Mouse (Mus musculus) lung, postnatal 0 days (tissue): Measurements from ENCODE around the gene Sox6. TPM values are rescaled to one million over a fixed set of nuclear protein-coding genes. Genes with fewer than 3 reads are reported as not detected.

ENCODE experiments used
- ATAC-seq: fragments of 200-750 bp; cut with Nextera tagmentation; 2 replicates; pipeline ENCODE4 v1.8.0; 2017; ENCODE audit warnings: moderate library complexity
- DNase-seq: peaks from one replicate; pipeline ENCODE4 v3.0.0-alpha.2; 2016; ENCODE audit warnings: low spot score
- H3K27ac ChIP-seq: fragments of 300-500 bp; sonication (generic); 2 replicates; pipeline ENCODE4 v1.5.1; 2014; ENCODE audit warnings: antibody characterized with exemption, mild to moderate bottlenecking, low read length, mixed read lengths
- H3K27me3 ChIP-seq: fragments of 300-500 bp; sonication (generic); replicated peaks from 2 replicates; pipeline ENCODE4 v1.6.1; 2014; ENCODE audit warnings: low read length, mixed read lengths; ENCODE audit not compliant: insufficient read depth
- H3K36me3 ChIP-seq: fragments of 300-500 bp; sonication (generic); 2 replicates; pipeline ENCODE4 v1.6.1; 2014; ENCODE audit warnings: low read length, mixed read lengths; ENCODE audit not compliant: insufficient read depth
- H3K4me1 ChIP-seq: fragments of 300-500 bp; sonication (generic); 2 replicates; pipeline ENCODE4 v1.6.1; 2014; ENCODE audit warnings: antibody characterized with exemption, low read depth, low read length, mixed read lengths; ENCODE audit not compliant: insufficient read depth
- H3K4me2 ChIP-seq: fragments of 300-500 bp; sonication (generic); replicated peaks from 2 replicates; pipeline ENCODE4 v1.6.1; 2014; ENCODE audit warnings: low read depth, mild to moderate bottlenecking, low read length, moderate library complexity, mixed read lengths
- H3K4me3 ChIP-seq: fragments of 300-500 bp; sonication (generic); 2 replicates; pipeline ENCODE4 v1.5.1; 2014; ENCODE audit warnings: low read depth, low read length
- H3K9ac ChIP-seq: fragments of 300-500 bp; sonication (generic); replicated peaks from 2 replicates; pipeline ENCODE4 v1.6.1; 2014; ENCODE audit warnings: low read depth, mild to moderate bottlenecking
- H3K9me3 ChIP-seq: fragments of 300-500 bp; sonication (generic); 2 replicates; pipeline ENCODE4 v1.6.1; 2016; ENCODE audit warnings: low read length, mixed read lengths
- CTCF ChIP-seq: IDR thresholded peaks from 2 replicates; pipeline ENCODE4 v1.5.1; 2016; ENCODE audit warnings: antibody characterized with exemption, mild to moderate bottlenecking
- EP300 ChIP-seq: IDR thresholded peaks from 2 replicates; pipeline ENCODE4 v1.6.1; 2016; ENCODE audit warnings: antibody characterized with exemption, mild to moderate bottlenecking, control low read depth
- WGBS: fragments of 180-500 bp; shearing (Covaris S2); extraction: QIAGEN DNeasy Blood & Tissue Kit; methylation state at CpG from one replicate; pipeline ENCODE4 v1.1.7; 2014; 5-methylcytosine and 5-hydroxymethylcytosine counted together
- polyA plus RNA-seq: library from polyadenylated mRNA; unstranded; fragments of >200 nt; fragmentation: Nextera tagmentation; extraction: Ambion mirVana; gene quantifications from 2 replicates; pipeline ENCODE4 v1.2.1, GENCODE M21; 2015

Gene Sox6
- polyA plus RNA-seq, 1 experiment from 2014 or later = 6.8 TPM

GRCm38 (mm10) chr7:115904798-115905207 is 133.8 kb downstream of the Sox6 start:
- no peaks in the 10 kb centered on the region for H3K4me1 ChIP-seq
- TF ChIP-seq EP300 (no peak), CTCF (no peak)
- H3K9me3 ChIP-seq = no peaks in the 10 kb centered on the region
- no peak overlapping the region for H3K27ac ChIP-seq
- ATAC-seq = no peak
- H3K27me3 ChIP-seq = no peaks in the 10 kb centered on the region
- no peak overlapping the region for H3K9ac ChIP-seq
- no peak for DNase-seq
- H3K36me3 ChIP-seq = no peaks in the 10 kb centered on the region
- no peak overlapping the region for H3K4me2 ChIP-seq
- no peak overlapping the region for H3K4me3 ChIP-seq
- WGBS = 88% methylated on average over 9 of the region's 9 CpGs

GRCm38 (mm10) chr7:115903931-115904797 is 134.4 kb downstream of the Sox6 start:
- no peak overlapping the region for H3K9ac ChIP-seq
- no peak for ATAC-seq
- WGBS = 68% methylated on average over 5 of the region's 5 CpGs

GRCm38 (mm10) chr7:115903368-115903767 is 135.2 kb downstream of the Sox6 start:
- TF ChIP-seq CTCF (no peak), EP300 (no peak)
- Histone ChIP-seq H3K4me2 (no peak overlapping the region), H3K9me3 (no peaks in the 10 kb centered on the region), H3K9ac (no peak overlapping the region), H3K4me1 (no peaks in the 10 kb centered on the region), H3K27me3 (no peaks in the 10 kb centered on the region), H3K36me3 (no peaks in the 10 kb centered on the region), H3K4me3 (no peak overlapping the region), H3K27ac (no peak overlapping the region)
- DNase-seq = no peak
- 89% methylated on average over 1 of the region's 1 CpGs for WGBS
- ATAC-seq = no peak

More at GRCm38 (mm10) chr7:115903931-115904797, 134.4 kb downstream of the Sox6 start:
- TF ChIP-seq EP300 = no peak
- H3K4me3 ChIP-seq = no peak overlapping the region
- no peaks in the 10 kb centered on the region for H3K36me3 ChIP-seq
- H3K27me3 ChIP-seq = no peaks in the 10 kb centered on the region
- H3K27ac ChIP-seq = no peak overlapping the region
- H3K4me1 ChIP-seq = no peaks in the 10 kb centered on the region
- no peak for DNase-seq
- no peaks in the 10 kb centered on the region for H3K9me3 ChIP-seq
- no peak overlapping the region for H3K4me2 ChIP-seq

GRCm38 (mm10) chr7:115895831-115896230 is 142.8 kb downstream of the Sox6 start:
- DNase-seq = peak; percentile 31
- no peak overlapping the region for H3K27ac ChIP-seq
- H3K9me3 ChIP-seq = no peaks in the 10 kb centered on the region
- no peak overlapping the region for H3K4me2 ChIP-seq
- H3K36me3 ChIP-seq = no peaks in the 10 kb centered on the region
- TF ChIP-seq EP300 (no peak), CTCF (no peak)
- no peak for ATAC-seq
- H3K4me1 ChIP-seq = no peaks in the 10 kb centered on the region
- no peak overlapping the region for H3K4me3 ChIP-seq
- no peak overlapping the region for H3K9ac ChIP-seq
- WGBS = 52% methylated on average over 6 of the region's 6 CpGs
- no peaks in the 10 kb centered on the region for H3K27me3 ChIP-seq

- Histone ChIP-seq H3K4me1 (no peaks in the 10 kb centered on the region), H3K4me2 (no peak overlapping the region), H3K9me3 (no peaks in the 10 kb centered on the region), H3K4me3 (no peak overlapping the region), H3K9ac (no peak overlapping the region), H3K36me3 (no peaks in the 10 kb centered on the region), H3K27ac (no peak overlapping the region), H3K27me3 (no peaks in the 10 kb centered on the region)
- DNase-seq (no peak), ATAC-seq (no peak)
- whole genome bisulfite sequencing = 56% methylated on average over 4 of the region's 4 CpGs
- TF ChIP-seq CTCF = no peak
- no peak for TF ChIP-seq EP300
Measured at GRCm38 (mm10) chr7:115895028-115895671, 143.4 kb downstream of the Sox6 start.

GRCm38 (mm10) chr7:115891482-115891881 is 147.1 kb downstream of the Sox6 start:
- H3K36me3 ChIP-seq = no peaks in the 10 kb centered on the region
- DNase-seq (no peak), ATAC-seq (no peak)
- no peak overlapping the region for H3K9ac ChIP-seq
- no peak for TF ChIP-seq CTCF
- no peak for TF ChIP-seq EP300
- H3K27me3 ChIP-seq = no peaks in the 10 kb centered on the region
- H3K27ac ChIP-seq = no peak overlapping the region
- WGBS = 81% methylated on average over 3 of the region's 3 CpGs
- no peak overlapping the region for H3K4me2 ChIP-seq
- no peak overlapping the region for H3K4me3 ChIP-seq
- H3K4me1 ChIP-seq = no peaks in the 10 kb centered on the region
- no peaks in the 10 kb centered on the region for H3K9me3 ChIP-seq
